Mouse (Mus musculus) cerebellum, adult 8-10 months (tissue): ENCODE data around the gene Hist2h4.
"Not testable (repeated sequence)": the region's sequence is repeated elsewhere in the genome, so short reads cannot be mapped to it uniquely, and the experiment has no call there.

ENCODE experiments used
- DNase-seq: peaks from one replicate; pipeline ENCODE4 v3.0.0; 2022

Hist2h4 gene

DNA sequence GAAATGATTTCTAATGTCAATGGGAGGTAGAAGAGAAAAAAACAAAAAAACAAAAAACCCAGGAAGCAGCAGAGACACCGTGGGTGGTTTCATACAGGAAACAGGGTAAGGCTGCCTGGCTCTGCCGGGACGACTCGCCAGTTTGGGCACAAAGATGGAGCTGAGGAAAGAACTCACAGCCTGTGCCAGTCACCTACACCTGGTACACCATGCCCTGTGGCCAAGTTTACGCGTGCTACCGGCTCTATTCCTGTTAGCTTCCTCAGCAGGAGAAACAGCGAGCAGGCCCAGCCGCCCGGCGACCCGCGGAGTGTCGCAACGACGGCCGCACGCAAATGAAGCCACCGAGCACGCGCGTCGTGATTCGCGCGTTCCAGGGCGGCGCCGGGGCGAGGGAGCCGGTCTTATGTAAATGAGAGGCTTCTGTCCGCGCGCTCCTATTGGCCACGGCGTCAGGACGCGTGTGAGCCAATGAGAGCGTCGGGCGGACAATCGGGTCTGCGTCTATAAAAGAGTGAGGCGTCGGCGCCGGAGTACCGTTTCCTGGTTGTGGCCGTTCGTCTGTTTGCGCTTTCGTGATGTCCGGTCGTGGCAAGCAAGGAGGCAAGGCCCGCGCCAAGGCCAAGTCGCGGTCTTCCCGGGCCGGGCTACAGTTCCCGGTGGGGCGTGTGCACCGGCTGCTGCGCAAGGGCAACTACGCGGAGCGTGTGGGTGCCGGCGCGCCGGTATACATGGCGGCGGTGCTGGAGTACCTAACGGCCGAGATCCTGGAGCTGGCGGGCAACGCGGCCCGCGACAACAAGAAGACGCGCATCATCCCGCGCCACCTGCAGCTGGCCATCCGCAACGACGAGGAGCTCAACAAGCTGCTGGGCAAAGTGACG is 17.9 kb downstream of the Hist2h4 start, which contains the start of gene Hist2h2aa1:
Hist2h2aa1 (plus strand) TSS at position 495 of the 884 bp plus-strand sequence.
- peak; percentile 88 for DNase-seq

DNA sequence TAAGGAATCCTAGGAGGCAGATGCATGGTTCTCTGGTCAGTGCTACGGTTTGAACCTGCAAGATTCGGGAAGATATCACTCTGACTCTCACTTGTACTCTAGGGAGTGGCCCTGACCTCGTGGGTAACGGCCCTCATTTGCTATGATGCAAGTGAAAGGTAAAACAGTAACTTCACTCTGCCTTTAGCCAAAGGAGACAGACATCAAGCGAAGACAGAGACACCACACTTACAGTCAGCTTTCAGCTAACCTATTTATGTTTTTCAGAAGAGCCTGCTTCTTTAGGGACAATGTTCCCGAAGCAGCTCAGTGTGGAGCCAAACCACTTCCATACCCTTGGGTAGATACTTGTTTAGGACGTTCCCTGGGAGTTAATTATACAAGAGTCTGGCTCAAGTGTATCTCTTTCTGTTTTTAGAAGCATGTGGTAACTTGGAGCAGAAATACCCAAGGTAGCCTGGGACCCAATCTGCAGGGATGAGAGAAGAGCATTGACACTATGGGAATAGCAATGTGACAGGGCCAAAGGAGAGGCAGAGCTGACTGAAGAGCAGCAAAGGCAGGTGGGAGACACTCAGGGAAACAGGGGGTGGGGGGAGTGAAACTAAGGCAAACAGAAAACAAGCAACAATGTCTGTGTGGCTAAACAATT is 19.1 kb downstream of the Hist2h4 start:
- no peak for DNase-seq

DNA sequence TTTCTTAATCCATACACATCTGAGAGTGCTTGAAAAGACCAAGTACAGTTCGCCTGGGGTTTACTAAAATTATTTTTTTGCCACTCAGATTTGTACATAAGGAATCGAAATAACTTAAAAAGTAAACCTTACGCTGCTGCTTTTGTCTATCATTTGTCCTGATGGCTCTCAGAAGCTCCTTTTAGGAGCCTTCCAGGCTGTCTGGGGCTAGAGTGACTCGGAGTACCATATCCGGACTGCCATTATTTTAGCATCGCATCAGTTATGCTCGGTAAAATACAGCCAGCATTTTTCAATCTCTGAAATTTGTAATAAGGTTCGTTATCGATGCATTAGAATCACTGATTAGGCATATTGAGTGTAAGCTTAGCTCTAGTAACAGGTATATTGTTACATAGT is 22.3 kb downstream of the Hist2h4 start:
- no peak for DNase-seq

DNA sequence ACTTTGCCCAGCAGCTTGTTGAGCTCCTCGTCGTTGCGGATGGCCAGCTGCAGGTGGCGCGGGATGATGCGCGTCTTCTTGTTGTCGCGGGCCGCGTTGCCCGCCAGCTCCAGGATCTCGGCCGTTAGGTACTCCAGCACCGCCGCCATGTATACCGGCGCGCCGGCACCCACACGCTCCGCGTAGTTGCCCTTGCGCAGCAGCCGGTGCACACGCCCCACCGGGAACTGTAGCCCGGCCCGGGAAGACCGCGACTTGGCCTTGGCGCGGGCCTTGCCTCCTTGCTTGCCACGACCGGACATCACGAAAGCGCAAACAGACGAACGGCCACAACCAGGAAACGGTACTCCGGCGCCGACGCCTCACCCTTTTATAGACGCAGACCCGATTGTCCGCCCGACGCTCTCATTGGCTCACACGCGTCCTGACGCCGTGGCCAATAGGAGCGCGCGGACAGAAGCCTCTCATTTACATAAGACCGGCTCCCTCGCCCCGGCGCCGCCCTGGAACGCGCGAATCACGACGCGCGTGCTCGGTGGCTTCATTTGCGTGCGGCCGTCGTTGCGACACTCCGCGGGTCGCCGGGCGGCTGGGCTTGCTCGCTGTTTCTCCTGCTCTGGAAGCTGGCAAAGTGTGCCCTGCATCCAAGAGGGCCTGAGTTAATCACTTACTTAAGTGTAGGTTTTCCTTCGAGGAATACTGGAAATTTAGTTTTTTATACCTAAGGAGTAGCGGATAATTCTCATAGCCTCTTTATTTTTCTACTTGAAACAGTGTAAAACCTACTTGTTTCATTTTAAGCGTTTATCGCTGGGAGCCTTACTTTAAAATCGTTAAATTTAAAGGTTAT is 22.9 kb downstream of the Hist2h4 start, which contains the start of gene Hist2h2aa2:
Hist2h2aa2 (minus strand) TSS at position 328 of the 850 bp plus-strand sequence.
- DNase-seq = peak; percentile 97

DNA sequence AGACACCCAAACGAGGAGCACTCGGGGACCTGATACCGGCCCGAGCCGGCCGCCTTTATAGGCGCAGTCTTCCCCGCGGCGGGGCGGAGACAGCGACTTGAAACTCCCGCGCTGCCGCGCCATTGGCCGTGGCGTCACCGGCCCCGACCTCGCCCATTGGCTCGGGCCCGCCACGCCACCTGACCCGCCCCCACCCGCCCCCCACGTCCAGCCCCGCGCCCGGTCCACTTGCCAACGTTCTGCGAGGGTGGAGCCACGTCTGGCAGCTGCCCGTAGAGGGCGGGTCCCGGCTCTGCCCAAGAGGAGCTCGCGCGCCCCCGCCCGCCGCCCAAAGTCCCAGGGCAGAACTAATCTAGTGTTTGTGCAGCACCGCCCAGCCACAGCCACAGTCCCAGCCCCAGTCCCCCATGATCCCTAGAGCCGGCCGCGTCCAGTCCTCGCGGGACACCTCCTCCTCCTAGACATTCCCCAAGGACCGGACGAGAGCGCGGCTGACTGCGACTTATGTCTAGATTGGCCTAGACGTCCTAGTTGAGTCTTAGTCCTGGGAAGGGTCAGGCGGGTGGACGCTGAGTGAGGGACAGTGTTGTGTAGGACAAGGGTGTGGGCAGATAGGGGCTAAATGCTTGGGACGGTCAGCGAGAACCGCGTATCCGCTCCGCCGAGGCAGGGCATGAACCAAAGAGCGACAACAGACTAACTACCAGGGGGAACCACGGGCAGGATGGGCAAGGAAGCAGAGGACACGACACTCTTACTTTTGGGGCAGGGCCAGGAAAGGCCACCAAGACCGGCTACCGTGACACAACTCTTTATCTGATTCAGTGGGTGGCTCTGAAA is 23.9 kb downstream of the Hist2h4 start, which contains the start of gene Hist2h3c2:
Hist2h3c2 (minus strand) TSS at position 174 of the 840 bp plus-strand sequence.
- DNase-seq = not testable (repeated sequence)

DNA sequence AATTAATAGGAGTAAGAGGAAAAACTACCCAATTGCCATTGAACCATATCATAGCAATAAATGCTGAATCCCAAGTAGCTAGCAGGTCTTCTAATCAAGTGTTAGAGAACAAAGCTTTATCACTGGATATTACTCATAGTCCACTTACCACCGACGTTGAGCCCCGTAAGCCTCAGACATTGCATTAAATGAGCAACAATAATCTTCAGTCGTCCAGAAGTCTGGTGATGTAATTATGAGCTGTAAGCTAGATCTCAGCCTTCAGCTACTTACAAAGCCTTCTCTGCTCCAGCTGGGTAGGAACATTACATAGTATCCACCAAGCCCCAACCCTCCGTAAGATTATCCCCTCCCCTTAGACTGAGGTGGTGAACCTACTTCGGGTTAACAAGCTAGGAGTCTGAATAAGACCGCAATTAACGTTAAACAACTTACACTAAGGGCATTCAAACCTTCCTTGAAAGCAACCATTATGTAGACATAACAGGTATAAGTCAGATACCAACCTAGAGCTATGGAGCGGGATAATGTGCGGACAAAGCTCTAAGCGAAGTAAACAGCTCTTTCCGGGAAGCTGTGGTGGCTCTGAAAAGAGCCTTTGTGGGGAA is 25.1 kb downstream of the Hist2h4 start:
- no peak for DNase-seq

DNA sequence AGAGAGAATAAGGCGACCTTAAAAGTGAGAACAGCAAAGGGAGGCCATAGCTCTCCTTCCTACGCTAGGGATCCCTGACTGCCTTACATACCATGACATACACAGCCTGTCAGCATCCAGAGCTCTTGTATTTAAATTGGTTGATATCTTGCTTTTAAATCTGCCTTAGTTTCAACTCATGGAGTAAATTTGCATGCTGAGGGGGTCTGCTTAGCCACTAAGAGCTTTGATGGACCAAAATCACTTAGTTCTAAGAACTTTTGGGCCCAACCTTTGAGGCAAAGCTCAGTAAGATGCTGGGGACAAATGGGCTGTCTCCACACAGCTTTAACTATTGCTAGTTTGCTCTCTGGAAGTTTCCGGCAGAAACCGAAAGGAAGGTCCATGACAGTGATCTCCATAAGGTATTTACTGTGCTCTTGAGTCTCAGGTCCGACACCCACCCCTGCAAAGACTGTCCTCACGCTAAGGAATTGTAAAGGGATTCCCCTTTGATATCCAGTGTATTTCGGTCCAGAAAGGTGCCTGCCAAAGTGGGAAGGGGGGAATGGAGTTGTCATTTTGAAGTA is 25.7 kb downstream of the Hist2h4 start:
- no peak for DNase-seq

DNA sequence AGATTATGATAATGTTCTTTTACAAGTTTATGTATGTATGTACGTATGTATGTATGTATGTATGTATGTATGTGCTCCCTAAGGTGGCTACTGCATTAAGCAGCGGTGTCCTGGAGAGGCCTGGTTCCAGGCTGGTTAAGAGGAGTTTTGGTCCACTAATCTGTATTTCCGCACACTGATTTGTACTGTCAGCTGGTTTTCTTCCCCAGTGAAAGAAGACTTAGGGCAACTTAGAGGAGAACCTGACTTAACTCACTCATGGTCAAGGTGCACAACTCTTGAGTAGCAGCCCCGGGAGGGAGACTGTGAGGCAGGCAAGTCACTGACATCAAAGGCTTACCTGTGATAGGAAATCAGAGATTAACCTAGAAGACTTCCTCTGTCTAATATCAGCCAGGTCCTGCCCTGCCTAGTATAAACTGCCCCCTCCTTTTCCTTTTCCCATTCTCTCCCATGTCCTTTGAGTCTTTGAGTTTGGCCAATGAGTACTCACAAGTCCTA is 26.2 kb downstream of the Hist2h4 start:
- DNase-seq = no peak

DNA sequence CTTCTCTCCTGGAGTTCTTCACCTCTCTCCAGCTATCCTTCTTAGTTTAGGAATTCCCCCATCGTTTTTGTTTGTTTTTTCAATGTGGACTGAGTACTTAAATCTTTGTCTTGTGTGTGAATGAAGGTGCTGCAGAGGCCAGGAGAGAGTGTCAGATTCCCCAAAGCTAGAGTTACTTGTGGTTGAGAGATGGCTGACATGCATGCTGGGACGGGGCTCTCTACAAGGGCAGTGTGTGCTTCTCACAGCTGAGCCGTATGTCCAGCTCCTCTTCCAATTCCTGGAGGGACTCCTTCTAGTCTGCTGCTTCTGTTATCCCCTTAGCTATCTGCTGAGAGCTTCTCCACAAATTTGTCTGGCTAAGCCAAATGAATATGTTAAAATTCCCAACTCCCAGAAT is 27.3 kb downstream of the Hist2h4 start:
- DNase-seq = no peak

DNA sequence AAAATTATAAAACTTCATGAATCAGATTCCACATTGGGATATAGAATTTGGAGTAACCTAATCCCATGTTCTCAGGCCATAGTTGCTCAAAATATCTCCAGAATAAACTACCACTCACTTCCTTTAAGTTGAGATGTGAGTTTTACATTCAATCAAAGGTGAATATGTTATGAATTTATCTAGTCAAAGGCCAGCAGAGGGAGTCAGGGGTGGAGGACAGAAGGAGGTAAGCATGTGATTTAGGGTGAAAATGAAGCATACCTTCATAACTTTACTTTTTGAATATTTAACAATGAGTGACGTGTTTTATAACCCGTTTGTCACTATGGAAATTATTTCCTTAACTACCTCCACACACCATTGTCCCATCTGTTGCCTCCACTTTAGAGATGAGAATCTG is 28.2 kb downstream of the Hist2h4 start:
- DNase-seq = no peak

DNA sequence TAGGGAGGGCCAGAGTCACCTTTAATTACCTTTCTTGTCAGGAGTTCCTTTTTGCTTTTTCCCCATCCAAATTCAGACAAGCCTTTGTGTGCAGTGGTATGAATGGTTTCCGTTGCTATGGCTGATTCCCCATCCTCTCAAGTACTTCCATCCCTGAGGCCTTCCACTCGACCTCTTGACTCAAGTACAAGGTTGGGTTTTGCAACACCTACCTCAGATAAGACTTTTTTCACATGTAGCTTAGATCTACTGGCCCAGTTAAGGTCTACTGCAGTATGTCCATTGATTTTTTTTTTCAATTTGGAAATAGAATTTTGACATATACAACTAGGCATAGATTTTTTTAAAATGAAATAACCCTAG is 31.4 kb downstream of the Hist2h4 start:
- DNase-seq = no peak

DNA sequence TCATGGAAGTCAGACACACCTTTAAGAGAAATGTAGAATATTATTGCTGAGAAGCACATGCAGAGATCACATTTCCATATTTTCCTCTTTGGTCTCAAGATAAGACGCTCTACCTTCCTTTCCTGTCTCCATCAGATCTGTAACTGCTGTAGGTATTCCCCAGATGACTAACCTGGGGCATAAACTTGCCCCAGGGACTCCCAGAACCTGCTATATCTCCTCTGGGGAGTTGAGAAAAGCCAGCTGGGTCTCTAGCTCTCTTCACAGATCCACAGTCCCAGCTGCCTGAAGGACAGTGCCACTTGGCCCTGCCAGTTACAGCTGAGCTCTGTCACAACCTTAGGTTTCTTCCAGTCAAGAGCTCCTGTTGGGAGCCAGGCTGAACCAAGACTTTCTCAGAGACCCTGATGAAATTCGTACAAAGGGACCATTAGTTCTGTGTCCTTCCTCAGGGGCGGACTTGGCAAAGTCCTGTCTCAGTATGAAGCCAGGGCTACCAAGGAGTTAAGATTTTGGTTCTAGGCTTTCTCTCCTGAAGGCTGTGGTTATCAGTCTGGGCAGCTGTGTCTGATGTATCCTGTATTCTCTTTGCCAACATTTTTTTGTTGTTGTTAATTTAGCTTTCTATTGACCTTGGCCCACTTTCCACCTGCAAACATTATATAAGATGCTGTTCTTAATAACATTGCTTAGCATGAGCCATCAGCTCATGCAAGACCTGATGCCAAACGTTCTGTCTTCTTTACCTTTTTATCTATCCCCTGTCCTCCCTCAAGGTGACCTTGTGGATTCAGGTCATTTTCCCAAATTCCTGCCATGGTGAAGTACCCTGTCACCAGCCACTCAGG is 32.0 kb downstream of the Hist2h4 start:
- no peak for DNase-seq

DNA sequence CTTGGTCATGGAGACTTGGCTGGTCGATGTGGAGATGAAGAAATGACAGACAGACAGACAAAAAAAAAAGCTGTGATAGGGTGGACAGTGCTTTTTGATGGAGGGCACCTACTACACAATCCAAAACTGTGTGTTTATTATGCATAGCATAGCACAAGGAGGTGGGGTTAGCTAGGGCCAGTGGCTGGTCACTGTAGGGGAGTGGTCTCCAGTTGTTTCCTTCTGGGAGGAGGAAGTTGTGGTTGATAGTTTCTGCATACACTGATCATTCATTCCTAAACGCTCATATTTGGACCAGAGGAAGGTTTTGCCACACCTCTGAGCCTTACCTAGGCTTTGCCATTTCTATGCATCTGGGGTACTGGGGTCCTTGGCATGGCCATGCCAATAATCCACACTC is 32.7 kb downstream of the Hist2h4 start:
- DNase-seq = no peak

DNA sequence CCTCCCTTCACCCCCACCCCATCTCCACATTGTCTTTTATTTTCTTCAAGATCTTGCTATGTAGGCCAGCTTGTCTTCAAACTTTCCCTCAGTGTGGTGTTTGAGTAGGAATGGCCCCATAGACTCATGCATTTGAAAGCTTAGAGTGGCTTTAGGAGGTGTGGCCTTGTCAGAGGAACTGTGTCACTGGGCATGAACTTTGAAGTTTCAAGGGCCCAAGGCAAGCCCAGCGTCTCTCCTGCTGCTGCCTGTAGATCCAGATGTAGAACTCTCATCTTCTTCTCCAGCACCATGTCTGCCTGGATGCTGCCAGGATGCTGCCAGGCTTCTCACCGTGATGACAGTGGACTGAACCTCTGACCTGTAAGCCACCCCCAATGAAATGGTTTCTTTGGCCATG is 34.3 kb downstream of the Hist2h4 start:
- no peak for DNase-seq

DNA sequence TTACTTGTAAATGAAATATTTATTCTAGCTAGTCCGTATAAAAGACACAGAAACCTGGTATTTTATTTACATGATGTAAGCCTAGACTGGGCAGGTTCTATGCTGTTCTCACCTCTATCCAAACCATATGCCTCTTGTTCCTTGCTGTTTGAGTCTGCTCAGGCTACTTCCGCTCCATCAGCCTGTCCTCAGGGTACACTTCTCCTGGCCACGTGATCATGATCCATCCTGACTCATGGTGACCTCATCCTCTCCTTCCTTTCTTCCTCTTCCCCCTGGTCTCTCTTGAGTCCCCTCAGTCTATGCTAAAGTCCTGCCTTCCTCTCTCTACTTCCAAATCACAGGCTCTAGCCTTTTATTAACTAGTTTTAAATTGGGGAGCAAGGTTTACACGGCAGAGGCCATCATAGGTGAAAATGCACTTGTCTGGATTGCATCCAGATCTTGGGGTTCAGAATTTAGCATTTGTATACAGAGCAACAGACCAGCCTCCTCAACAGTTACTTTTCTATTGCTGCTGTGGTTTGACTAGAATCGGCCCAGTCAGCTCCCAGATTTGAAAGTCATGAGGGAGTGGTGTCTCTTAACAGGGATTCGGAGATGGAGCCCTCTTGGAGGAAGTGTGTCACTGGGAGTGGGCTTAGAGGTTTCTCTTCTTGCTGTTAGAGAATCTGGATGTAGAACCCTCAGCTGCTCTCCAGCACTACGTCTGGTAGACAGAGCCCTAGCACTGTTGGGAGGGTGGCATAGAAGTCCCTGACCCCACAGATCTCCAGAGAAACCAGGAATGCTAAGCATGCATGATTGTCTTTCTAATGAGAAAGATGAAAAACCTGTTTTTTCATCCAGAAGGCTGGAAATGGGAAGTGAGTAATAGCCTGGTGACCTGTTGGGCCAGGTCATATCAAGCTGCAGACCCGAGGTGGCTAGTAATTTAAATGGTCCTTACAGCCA is 36.1 kb downstream of the Hist2h4 start:
- DNase-seq = no peak

DNA sequence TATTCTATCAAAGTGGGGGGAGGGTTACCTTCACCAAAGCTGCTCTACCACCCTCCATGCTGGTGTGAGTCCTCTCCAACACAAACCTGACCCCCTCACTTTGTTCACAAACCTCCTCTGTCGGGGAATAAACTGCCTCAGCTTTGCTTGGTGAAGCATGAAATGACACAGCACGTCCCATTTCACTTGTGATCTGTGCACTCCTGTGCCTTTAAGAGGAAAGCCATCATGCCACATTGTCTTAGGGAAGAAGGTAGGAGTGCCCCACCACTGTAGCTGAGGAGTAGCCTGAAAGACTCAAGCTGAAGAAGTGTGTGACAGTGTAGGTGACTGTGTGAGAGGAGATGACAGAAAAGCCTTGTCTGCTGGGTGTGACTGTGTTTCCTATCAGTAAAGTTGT is 37.7 kb downstream of the Hist2h4 start:
- no peak for DNase-seq

DNA sequence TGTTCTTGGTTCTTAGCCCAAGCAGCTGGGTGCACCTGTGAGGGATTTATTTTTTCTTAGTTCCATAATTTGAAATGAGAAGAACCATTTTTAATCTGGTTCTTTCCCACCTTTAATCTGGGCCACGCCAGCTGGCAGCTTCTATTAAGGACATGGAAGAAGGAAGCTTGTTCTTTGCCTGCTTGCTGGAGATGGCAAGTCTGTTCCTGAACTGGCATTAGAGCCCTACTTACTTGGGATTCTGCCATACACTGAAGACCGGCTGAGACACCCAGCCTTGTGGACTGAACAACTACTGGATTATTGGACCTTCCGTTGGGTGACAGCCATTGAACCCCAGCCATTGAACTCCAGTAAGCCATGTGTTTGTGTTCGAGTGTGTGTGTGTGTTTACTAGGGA is 40.3 kb downstream of the Hist2h4 start:
- no peak for DNase-seq

DNA sequence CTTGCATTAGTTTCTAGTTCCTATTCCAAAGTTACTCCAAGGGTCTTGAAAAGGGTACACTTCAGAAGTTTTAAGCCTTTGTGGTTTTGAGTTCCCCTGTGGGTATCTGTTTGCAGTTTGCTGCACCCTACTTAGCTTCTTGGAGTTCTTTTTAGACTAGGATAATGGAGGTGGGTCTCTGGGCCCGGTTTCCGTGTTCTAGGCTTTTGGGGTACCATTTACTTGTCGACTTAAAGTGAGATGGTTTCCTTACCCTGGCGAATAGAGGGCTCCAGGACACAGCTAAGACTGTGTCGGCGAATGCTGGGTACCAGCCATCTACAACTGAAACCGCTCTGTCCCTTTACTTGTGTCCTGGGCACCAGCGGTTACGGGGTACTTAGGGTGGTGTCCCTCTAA is 41.5 kb downstream of the Hist2h4 start:
- peak; percentile 44 for DNase-seq
